Mouse (Mus musculus) v-Abl transformed pro-B cells (cell line): ENCODE data around the gene Cct3.
"Not testable (repeated sequence)": the region's sequence is repeated elsewhere in the genome, so short reads cannot be mapped to it uniquely, and the experiment has no call there.

Experiments
- in situ Hi-C, 2 experiments: fragments of 400-800 bp; cut with MboI; formaldehyde crosslinking; loops; one replicate each; pipeline ENCODE4 v1.15.1; 2025; ENCODE audit not compliant: unreplicated experiment in 2 of 2

Gene Cct3

DNA sequence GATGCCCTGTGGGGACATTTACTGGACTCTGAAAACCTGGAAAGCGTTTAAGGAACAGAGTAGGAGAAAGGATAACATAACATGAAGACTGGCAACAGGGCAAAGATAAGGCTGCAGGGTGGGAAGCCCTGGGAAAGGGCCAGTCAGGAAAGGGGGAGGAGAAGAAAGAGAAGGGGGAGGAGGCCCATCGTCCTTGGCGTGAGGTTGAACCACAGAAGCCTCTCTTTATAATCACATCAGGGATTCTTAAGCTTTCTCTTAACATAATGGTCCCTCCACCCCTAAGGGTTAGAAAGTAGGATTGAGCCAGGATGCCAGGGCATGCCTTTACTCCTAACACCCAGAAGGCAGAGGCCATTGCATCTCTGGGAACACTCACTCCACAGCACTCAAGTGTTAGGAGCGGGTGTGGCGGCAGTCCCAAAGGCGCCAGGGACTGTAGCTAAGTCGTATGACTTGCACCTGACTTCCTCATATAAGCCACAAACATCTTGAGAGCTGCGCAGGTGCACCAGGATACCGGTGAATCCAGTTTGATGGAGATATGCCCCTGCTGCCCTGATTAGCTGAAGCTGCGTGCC is 8.7 kb upstream of the Cct3 start:
- in situ Hi-C loops = not testable (repeated sequence)

DNA sequence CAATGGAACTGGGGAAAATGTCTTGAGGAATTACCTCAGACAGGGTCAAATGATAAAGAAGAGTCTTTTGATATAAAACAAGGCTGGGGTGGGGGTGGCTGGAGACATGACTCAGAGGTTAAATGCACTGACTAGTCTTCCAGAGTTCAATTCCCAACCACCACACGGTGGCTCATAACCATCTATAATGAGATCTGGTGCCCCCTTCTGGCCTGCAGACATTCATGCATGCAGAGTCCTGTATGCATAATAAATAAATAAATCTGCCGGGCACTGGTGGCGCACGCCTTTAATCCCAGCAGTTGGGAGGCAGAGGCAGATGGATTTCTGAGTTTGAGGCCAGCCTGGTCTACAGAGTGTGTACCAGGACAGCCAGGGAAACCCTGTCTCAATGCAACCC is 4.9 kb upstream of the Cct3 start:
- in situ Hi-C loops = no loop called here

DNA sequence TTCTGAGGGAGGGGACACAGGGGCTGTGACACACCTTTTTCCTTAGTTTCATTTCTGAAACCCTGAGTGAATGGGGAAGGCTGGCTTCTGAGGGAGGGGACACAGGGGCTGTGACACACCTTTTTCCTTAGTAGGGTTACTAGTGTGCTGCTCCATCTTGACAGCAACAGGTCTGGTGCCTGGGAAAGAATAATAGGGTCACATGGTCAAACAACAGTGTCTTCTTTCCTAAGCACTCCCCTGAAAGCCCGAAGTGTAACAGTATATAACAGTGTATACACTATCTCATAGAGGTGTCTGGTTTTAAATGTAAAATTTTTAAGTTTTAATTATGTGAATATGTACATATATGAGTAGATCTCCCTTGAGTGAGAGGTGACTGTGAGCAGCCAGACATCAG is 1.6 kb upstream of the Cct3 start:
- in situ Hi-C loops = not testable (repeated sequence)

DNA sequence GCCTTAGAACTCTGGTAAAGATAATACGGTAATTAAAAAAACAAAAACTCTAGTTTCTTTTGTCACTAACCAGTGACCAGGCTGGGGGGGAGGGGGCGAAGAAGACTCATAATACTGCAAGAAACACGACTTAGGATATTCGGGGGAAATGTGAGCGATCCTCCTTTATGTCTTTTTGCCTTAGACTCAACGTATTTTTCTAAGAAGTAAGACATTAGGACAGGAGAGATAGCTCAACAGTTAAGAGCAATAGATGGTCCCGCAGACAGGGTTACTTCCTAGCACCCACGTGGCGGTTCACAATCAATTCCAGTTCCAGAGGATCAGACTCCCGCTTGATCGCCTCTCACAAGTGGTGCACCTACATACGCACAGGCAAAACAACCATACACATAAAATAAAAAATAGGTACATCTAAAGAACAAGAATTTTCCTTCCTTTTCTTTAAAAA is 781 bp upstream of the Cct3 start:
- in situ Hi-C loops = no loop called here

DNA sequence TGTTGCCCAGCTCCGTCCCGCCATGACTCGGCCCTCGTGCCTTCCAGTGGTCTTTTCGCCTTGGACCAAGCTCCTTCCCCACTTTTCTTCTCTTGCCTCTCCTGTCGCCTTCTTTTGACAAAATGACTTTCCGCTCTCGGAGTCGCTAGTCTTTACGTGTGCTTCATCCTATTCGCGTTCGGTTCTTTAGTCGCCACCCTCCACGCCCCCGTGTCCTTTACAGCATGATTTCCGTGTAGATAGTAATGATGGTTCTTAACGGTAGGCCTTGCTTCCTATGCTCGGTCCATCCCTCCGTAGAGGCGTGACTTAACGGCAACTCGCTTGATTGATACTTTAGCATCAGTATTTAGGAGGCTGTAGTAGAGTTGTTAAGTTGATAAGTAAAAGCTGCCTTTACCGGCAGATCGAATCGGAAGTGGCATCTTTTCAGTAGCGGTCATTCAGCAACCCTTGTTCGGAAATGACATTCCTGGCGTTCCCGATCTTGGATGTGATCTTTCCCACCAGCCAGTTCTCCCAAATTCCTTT is 470 bp downstream of the Cct3 start:
- in situ Hi-C loops = no loop called here

DNA sequence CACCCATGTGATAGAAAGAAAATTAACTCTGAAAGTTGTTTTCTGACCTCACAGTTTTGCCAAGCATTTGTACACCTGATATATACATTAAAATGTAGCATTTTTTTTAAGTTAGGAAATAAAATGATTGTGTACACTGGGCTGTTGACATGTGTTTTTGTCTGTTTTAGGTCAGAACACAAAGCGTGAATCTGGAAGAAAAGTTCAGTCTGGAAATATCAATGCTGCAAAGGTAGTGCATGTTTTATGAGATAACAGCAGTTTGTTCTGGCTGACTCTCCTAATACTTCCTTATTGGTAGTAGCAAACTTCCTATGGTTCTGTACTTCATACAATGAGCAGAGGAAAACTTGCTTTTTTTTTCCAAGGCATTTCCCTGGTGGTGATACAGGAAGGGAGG is 2.3 kb downstream of the Cct3 start:
- in situ Hi-C loops = no loop called here

DNA sequence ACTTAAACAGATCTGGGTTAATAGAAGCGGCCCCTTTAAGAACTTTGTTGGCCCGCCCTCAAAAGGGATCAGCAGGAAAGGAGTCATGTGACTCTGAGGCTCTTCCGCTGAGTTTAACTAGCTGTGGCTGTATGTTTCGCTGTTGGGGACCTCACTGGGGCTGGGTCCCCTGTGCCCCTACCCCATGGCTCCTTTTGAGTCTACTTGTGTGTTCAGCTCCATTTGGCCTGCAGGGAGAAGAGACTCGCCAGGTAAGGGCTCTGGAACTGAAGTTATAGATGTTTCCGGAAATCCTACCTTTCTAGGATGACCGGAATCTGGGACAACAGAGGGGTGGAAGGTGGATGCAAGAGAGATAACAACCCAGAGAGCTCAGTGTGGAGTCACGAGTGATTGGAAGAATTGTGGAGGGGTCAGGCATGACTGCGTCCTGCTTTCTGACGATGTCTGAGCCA is 28.1 kb downstream of the Cct3 start, which contains the start of gene Glmp:
TSS of gene Glmp (plus strand) at position 73 of the 455 bp plus-strand sequence.
- in situ Hi-C loops = loop anchor here in 1 of 2 experiments (25.0 kb wide), 2 partner anchors 737 to 1712 kb away; no protein-coding TSS in a partner anchor

DNA sequence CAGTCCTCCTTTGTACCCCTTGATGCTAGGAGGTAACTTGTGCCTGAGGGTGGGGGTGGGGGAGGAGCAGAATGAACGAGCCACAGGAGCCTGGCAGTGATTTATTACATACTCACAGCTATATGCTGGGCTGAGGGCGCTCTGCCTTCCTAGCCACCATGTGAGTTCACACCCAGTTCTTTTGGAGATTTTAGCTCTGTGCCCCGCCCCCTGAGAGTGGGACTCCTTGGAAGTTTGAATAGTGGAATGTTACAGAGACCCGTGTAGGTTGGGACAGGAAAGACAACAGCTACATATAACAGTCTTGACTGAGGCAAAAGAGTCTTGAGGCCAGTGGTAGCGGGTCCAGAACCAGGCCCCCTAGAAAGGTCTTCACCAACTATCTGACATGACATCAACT is 32.0 kb downstream of the Cct3 start:
- in situ Hi-C loops = no loop called here

DNA sequence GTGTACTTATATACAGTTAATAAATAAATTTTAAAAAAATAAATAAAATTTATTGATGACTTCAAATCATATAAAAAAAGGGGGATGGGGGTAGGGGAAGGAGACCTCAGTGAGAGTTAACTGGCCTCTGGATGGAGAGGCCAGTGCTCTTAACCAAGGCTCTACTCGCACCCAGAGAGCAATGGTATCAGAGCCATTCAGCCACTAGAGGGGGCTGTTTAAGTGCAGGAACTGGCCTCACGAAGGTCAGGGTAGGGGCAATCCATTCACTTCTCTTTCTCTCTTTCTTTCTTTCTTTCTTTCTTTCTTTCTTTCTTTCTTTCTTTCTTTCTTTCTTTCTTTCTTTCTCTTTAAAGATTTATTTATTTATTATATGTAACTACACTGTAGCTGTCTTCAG is 34.4 kb downstream of the Cct3 start:
- in situ Hi-C loops = loop anchor here (5.0 kb wide), 2 partner anchors 76 to 141 kb away; no protein-coding TSS in a partner anchor

DNA sequence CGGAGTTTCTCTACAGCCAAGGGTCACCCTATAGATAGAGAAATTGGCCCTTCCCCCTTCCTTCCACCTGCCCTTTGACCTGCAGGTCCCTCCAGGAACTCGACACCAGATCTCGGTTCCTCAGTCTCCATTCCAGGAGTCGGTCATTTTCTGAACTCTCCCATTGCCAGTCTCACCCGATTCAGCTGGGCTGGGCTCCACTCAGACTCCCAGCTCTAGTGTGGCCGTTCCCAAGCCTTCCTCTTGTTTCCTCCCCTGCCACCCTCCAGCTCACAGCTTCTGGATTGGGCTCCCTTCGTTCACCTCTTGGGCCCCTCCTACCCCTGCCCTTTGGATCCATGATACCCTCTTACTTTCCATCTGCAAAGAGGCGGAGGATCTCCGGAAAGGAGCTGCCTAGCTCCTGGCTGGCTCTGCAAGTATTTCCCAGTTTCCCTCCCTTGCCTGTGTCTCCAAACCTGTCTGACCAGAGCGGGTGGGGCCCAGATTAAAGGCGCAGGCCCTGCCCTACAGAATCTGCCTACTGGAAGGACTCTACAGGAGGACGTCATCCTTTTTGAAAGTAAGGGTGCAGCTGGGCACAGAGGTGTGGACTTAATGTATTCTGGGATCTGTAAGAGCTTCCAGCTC is 37.2 kb downstream of the Cct3 start:
- in situ Hi-C loops = loop anchor here (5.0 kb wide), 2 partner anchors 73 to 138 kb away; no protein-coding TSS in a partner anchor

DNA sequence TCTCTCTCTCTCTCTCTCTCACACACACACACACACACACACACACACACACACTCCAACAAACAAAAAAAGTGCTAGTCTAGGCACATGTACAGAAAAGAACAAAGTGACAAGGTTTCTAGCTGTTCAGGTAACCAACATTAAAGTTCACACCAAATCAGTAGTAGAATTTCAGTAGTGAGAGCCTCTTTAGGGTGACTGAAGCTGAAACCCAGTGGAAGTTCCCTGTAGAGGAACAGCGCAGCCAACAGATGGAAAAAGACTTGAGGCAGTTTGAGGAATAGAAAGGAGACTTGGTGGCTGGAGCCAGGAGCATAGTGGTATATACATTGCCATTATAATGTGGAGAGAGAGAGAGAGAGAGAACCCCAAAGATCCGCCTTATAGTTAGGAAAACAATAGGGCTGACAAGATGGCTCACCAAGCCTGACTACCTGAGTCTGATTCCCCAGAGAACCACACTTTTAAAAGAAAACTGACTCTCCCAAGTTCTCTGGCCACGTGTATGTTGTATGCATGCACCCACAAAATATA is 38.1 kb downstream of the Cct3 start:
- in situ Hi-C loops = loop anchor here (5.0 kb wide), 2 partner anchors 72 to 137 kb away; no protein-coding TSS in a partner anchor

DNA sequence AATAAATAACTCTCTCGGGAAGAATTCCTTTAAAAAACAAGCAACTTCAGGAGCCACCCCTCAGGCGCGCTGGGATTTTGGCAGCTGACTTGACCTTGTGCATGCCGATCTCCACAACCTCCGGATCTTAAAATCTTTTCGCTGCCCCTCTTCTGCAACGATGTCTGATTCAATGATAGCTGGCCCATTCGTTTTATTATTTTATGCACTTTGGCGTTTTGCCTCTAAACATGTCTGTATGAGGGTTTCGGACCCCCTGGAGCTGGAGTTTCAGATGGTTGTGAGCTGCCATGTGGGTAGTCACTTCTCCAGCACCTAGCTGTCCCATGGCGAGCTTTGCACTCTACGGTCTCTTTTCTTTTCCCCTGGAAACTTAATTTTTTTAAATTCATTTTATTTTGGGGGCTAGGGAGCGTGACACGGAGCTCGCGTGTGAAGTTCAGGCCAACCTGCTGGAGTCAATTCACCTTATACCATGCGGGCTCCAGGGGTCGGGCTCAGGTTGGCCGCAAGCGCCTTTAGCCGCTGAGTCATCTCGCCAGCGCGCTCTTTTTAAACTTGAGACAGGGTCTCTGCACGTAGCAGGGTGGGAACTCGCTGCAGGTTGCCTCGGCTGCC is 38.6 kb downstream of the Cct3 start:
- in situ Hi-C loops = no loop called here

DNA sequence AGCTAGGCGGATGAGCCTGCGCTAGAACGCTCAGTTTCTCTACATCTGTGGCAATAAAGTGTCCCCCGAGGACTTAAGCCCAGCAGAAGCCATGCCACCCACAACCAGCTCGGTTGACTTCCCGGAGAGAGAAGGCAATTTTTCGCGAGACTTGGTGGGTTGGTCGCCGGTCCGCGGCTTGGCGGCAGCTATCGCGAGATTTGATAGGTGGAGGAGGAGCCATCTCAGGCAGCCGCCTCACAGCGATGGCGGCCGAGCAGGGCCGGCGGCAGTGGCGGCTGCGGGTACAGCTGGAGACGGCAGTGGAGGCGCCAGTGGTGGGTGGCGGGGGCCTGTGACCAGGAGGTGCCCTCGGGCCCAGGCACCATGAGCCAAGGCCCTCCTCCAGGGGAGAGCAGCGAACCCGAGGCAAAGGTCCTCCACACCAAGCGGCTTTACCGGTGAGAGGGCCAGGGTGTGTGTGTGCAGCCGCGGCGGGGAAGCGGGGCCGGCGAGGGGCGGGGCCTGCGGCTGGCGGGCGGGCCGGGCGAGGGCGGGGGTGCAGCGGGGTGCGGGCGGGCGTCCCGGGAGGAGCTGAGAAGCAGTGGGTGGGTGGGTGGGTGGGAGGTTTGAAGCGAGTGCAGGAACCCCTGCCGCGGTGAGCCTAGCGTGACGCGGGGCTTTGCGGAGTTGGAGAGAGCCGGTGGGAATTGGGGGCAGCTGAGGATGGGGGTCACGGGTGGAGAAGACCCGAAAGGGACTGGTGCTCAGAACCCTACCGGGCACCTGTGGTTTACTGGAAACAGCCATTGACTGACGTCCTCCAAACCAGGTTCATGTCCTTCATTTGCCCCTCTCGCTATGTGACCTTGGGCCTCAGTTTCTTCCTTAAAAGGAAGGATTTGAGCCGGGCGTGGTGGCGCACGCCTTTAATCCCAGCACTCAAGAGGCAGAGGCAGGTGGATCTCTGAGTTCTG is 39.4 kb downstream of the Cct3 start, which contains the start of the genes Tmem79 and Smg5:
TSS of gene Tmem79 (minus strand) at position 91 of the 956 bp plus-strand sequence.
TSS of gene Smg5 (plus strand) at position 203 of the 956 bp plus-strand sequence.
- in situ Hi-C loops = no loop called here

DNA sequence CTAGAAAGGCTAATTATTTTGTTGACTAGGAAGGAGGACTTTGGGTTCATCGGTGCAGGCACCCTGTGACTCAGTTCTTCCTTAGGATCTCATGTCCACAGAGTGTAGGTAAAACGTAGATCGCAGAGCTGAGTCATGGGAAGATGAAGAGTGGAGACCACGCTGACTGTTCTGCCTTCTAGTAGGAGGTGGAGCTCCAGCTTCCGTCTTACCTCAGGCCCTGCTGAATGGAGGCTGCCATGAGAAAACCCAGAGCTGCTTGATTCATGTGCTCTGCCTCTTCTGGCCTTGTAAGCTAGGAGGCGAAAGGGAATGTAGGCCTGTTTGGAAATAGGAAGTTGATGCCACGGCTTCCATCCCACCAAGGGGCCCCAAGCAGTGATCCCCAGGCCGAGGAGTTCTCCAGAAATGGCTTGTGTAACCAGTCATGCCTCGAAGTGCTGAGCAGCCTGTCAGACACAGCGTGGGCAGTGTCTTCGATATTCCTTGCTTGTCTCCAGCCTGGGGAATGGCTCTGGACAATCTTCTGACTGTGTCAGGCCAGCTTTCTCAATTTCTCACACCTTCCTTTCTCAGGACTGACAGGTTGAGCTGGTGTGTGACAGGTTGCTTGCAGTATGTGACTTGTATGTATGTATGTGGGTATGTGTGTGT is 40.6 kb downstream of the Cct3 start:
- in situ Hi-C loops = no loop called here

DNA sequence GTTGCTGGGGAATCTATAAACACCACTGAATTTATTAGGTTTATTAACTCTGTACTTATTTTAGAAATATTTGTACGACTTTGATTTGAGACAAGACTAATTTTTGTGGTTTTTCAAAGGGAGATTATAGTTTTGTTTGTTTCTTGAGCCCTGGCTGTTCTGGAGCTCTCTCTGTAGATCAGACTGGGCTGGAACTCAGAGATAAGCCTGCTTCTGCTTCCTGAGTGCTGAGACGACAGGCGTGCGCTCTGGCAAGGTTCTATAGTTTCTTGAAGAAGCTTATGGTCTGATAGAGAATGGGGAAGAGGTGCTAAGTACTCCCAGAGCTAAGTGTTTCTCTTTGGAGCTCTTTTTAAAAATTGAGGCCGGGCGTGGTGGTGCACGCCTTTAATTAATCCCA is 41.4 kb downstream of the Cct3 start:
- in situ Hi-C loops = no loop called here

DNA sequence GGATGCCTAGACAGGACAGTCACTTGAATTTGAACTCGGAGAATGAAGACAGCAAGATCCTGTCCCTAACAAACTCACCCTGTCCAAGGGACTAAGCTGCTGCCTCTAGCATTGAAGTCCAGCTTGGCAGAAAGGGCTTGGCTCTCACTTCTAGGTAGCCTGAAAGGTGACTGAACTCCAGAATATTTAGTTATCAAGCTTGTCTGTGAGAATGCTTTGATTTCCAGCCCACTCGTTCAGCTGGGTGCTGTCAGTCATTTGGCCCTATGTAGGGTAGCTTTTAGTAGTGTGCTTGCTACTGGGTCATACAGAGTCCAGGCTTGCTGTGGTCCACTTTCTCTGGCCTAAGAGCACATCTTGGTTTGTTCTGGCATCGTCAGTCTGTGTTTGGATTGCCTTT is 42.1 kb downstream of the Cct3 start:
- in situ Hi-C loops = no loop called here

DNA sequence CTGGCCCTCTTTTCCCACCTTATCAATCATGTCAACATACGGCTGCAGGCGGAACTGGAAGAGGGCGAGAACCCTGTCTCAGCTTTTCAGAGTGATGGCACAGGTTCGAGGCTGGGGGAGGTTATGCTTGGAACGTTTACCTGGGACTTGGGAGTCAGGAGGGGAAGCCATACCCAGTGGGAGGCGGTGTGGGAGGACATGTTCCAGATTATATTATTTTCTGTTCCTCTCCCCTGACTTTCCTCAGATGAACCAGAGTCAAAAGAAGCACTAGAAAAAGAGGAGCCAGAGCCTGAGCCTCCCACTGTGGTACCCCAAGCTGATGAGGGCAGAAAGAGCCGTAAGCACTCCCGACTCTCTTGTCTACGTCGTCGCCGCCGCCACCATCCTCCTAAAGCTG is 53.8 kb downstream of the Cct3 start:
- in situ Hi-C loops = loop anchor here in 1 of 2 experiments (10.0 kb wide), 1 partner anchor 54 kb away; no protein-coding TSS in a partner anchor

DNA sequence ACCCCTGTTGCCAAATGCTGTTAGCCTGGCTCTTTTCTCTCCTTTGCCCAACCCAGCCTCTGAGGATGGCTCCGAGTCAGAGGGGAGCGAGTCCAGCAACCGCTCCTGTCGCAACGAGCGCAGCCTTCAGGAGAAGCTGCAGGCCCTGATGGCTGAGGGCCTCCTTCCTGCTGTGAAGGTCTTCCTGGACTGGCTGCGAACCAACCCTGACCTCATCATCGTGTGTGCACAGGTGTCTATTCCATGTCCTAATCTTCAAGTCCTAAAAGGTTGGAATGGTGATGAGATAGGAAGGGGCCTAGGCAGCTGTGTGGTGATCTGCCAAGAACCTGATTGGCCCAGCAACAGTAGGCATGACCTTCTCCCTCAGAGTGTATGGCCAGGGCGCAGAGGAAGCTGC is 56.0 kb downstream of the Cct3 start:
- in situ Hi-C loops = loop anchor here in 1 of 2 experiments (10.0 kb wide), 1 partner anchor 52 kb away; no protein-coding TSS in a partner anchor
